Mouse (Mus musculus) gastrocnemius, postnatal 4 days (tissue): ENCODE results near the gene Clec4a4. TPM values are rescaled to one million over a fixed set of nuclear protein-coding genes. Genes with fewer than 3 reads are reported as not detected.
"Not testable (repeated sequence)": the region's sequence is repeated elsewhere in the genome, so short reads cannot be mapped to it uniquely, and the experiment has no call there.

Experiments
- DNase-seq, 2 experiments: peaks; one replicate each; pipeline ENCODE4 v3.0.0; 2021 to 2022; ENCODE audit warnings: low spot score in 2 of 2, mixed read lengths in 2 of 2
- long read RNA-seq, 2 experiments: library from polyadenylated mRNA; stranded (forward); transcript quantifications; one replicate each; pipeline ENCODE4 v2.0.0; 2021
- total RNA-seq, 2 experiments: library from RNA; stranded (reverse); gene quantifications; 2 replicates each; pipeline ENCODE4 v1.2.3; 2021

Clec4a4 gene
- total RNA-seq = not detected
- long read RNA-seq, experiment 1 = 0 reads
- long read RNA-seq, experiment 2 = 0 reads

DNA sequence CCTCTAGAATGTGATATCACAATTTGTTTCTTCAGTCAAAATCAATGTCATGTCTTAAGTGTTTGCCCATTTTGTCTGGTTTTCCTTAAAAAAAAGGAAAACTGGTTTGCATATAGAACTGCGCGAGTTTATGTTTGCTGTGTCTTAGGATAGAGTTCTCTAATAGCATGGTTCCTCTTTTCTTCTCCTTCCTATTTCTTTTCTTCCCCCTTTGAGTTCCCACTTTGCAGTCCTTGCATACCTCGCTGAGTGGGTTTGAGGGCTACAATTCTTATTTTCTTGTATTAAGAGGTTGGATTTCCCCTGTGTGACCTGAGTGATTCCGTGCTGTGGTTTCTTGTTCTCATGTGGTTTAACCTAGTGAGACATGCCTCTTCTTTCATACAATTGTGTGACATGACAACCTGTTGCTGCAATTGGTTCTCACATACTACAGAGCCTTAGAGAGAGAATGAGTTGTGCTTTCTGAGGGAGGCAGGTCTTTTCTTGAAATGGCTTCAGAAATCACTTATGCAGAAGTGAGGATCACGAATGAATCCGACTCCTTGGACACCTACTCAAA, at the start of gene Clec4a4:
TSS of gene Clec4a4 (plus strand) at position 492 of the 562 bp plus-strand sequence.
- DNase-seq = no peak

DNA sequence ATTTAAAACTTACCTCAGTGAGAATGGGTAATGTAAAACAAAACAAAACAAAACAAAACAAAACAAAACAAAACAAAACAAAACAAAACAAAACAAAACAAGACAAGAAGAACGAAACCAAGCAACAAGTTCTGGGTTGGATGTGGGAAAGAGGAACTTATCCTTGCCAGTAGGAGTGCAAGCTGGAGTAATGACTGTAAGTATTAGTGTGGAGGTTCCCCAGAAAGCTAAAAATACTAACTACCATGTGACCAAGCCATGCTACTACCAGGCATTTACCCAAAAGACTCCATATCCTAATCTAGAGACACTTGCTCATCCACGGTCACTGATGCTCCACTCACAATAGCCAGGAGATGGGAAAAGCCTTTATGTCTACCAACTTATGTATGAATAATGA, 43.4 kb upstream of the Clec4a4 start:
- no peak for DNase-seq

DNA sequence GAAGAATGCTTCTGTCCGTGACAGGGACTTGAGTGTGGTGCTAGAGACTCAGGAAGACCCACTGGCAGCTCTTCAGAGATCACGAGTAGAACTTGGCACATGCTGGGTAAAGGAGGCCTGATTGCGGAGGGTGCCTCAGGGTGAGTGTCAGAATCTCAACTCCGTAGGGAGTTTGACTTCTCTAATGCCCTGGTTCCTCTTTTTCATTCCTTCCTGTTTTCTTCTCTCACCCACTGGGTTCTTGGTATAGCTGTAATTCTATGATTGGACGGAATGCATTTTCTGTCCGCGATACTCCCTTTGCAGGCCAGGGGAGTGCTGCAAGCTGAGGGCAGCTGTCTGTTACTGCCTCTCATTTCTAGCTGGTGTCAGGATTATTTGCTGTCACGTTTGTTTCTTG, 37.8 kb upstream of the Clec4a4 start, which contains the start of gene Clec4a3:
TSS of gene Clec4a3 (plus strand) at position 115 of the 400 bp plus-strand sequence.
- DNase-seq = no peak

DNA sequence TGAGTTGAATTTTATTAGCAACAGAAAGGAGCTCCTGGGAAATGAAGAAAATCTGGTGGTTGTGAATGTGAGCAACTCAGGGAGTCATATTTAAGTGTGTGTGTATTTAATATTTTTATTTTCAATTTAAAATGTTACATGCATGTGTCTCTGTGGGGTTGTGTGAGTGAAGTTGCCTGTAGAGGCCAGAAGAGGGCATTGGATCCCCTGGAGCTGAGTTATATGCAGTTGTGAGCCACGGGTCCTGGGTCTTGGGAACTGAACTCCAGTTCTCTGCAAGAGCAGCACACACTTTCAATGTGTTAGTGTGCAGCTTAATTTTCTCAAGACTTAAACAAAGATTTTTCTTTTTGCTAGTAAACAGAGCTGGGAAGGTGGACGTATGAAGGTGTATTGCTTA, 25.6 kb upstream of the Clec4a4 start:
- DNase-seq = no peak

DNA sequence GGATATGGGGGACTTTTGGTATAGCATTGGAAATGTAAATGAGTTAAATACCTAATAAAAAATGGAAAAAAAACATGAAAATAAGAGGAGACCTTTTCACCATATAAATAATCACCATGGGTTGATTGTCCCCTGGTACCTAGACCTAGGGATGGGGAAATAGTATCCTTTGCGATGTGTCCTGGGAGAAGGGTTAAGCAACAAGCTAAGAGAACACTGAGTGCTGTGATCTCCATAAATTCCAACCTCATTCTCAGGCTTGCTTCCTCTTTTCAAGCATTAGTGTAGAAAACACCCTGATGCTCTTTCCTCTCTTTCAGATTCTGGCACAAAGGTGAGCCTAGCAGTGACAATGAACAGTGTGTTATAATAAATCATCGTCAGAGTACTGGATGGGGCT, 21.1 kb upstream of the Clec4a4 start:
- DNase-seq = no peak

DNA sequence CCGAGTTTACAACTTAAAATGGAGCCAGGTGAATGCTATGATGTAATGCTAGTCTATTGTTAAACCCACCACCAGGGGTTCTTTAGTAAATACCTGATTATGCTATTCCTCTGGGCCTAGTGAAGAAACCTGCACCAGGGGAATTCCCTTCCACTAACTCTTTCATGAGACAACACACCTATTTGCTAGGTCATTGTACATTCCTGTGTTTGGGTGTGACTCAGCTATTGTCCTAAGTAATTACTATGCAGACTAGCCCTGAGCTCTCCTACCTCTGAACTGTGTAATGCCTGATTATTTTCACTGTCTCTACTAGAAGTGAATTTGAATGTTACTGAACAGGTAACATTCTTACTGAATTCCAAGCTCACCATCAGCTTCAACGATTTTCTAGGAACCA, 14.5 kb downstream of the Clec4a4 start:
- not testable (repeated sequence) for DNase-seq

DNA sequence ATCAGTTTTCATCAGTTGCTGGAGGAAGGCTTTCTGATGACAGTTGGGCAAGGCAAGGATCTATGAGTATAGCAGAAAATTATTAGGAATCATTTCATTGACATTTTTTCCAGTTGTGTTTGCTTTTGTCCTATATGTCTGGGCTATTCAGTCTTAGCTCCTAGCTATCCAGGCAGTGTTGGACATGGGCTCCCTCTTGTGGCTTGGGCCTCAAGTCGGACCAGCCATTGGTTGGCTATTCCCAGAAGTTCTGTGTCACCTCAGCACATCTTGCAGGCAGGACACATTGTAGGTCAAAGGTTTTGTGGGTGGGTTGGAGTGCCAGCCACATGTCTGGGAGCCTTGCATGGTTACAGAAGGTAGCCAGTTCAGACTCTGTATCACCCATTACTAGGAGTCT, 15.4 kb downstream of the Clec4a4 start:
- no peak for DNase-seq

DNA sequence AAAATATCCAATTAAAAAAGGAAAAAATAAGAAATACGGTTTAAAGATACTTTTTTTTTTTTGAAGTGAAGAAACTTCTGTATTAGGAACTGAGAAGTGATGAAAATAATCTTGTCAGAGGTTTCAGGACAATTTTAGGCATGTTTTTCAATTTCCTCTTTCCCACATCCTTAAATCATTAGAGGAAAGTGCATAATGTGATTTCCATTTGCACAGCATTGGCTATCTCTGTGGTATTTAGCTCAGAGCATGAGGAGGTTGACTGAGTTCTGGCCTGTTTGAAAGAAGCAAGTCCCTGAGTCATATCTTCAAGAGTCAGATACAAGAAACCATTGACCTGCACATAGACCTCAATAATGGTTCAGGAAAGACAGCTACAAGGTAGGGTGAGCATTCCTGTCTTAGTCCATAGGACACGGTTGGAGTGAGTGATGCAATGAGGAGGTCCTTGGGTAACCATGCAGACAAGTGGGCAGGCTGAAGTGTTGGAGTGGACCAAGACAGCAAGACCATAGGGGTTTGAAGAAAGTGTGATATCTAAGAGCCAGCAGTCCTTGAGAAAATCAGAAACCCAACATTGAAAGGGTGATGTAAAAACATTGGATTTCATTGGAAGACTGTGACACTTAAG, 59.7 kb downstream of the Clec4a4 start, which contains the start of gene Clec4b1:
TSS of gene Clec4b1 (plus strand) at position 221 of the 631 bp plus-strand sequence.
- no peak for DNase-seq

Other genes with a start within 250 kb of the Clec4a4 start
- gene Slc2a3, start 188.7 kb upstream of the Clec4a4 start, total RNA-seq = 1 to 10 TPM; 2.7 to 4.8 TPM
- gene Foxj2, start 170.5 kb upstream of the Clec4a4 start, total RNA-seq = 10 to 100 TPM; 22.4 to 25.4 TPM
- 1 to 10 TPM; 4.7 TPM for gene C3ar1, start 134.2 kb upstream of the Clec4a4 start, total RNA-seq
- gene Necap1, start 115.9 kb upstream of the Clec4a4 start, total RNA-seq = 10 to 100 TPM; 33.2 to 35.4 TPM
- 1 to 10 TPM; 4.7 to 5.4 TPM for gene Clec4a1, start 68.5 kb upstream of the Clec4a4 start, total RNA-seq
- 1 to 10 TPM; 2.9 TPM for gene Clec4a3, start 37.9 kb upstream of the Clec4a4 start, total RNA-seq
- gene Clec4b1, start 59.6 kb downstream of the Clec4a4 start, total RNA-seq = not detected
- 1 to 10 TPM; 3.2 to 3.3 TPM for gene Clec4a2, start 116.1 kb downstream of the Clec4a4 start, total RNA-seq
- not detected for gene Clec4b2, start 182.5 kb downstream of the Clec4a4 start, total RNA-seq
- 1 to 10 TPM; 1.3 to 1.6 TPM for gene Clec4n, start 239.5 kb downstream of the Clec4a4 start, total RNA-seq